Mouse (Mus musculus): ENCODE results near the gene Actr8. TPM values are rescaled to one million over a fixed set of nuclear protein-coding genes. Genes with fewer than 3 reads are reported as not detected.

Actr8 gene
- polyA plus RNA-seq, 1 experiment from 2014 or later, result 58.7 TPM

- DNase-seq (ENCODE audit: low spot score), result no peak
These were observed 16.8 kb downstream of the Actr8 start for GRCm38 (mm10) chr14:29994976-29995375.

DNA sequence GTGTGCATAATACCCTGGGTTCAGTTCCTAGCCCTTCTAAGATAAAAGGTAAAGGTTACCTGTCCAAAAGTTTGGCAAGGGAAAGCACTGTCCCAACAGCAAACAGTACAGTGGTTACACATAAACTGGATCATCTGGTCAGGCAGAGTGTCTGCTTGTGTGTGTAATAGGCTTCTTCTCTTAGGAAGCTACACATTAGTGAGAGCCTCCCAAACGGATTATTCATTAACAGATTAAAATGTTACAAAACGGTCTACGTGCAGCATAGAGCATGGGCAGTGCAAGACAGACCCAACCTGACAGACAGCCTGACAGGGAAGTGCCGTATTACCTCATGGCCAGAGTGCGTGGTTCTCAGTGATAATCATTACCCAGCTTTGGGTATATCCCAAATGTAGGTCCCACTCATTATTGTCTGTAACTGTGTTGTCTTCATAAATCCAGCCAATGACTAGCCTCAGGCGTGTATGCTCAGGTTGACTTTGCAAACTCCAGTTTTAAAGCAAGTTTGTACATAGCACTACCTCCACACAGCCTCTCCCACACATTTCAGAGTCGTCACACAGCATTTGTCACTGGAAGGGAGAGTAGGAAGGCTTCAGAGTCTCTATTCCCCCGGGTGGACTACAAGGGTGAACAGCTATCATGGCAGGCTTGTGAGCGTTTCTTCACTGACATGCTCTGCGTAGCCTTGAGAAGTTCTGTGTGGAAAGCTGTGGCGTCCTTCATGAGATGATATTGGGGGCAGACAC lies 18.0 kb downstream of the Actr8 start:
- DNase-seq (ENCODE audit: low spot score), result no peak

- peak; percentile 51 for DNase-seq (ENCODE audit: low spot score)
These were observed 19.2 kb downstream of the Actr8 start for GRCm38 (mm10) chr14:29997345-29997744.

DNA sequence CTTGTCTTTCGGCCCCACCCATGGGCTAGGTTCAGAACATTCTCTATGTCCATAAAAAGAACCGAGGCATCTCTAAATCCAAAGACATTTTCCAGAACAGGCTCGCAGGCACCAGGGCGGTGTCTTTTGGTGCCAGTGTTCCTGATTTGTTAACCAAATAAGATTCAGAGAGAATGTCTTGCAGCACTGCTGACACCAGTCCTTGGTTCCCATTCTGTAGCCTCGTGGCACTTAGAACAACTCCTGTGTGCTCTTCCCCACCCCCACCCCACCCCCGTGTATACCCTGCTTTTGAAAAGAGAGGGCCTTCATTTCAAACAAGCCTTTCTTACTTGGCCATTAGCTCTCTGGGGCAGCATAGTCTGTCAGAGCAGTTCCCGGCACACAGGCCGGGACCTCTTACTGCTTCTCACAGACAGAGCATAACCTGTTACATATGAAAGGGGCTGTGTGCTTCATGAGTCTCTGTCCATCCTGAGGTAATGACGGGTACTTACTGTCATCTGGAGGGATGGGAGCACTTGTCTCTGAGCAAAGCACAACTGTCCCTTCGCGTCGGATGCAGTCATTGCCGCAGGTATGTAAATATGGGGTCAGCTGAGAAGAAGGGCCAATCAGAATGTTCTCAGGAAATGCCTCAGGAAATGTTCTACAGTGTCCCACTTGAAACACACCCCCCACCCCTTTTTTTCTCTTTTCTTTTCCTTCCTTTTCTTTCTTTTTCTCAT lies 20.8 kb downstream of the Actr8 start:
- DNase-seq (ENCODE audit: low spot score), result no peak

DNA sequence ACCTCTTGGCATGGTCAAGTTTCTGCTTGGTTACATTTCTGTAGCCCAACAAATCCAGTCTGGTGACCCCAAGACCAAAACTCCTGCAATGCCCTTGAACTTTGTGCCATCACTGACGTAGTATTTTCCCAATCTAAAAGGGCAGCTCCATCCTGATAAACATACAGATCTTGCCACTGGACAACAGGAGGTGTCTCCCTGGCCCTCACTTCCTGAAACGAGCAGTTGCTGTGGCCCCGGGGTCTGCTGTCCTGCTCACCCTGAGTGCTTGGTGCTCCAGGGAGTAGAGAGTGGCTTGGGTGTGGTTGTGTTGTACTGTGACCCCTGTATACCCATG lies 21.3 kb downstream of the Actr8 start:
- no peak for DNase-seq (ENCODE audit: low spot score)

DNA sequence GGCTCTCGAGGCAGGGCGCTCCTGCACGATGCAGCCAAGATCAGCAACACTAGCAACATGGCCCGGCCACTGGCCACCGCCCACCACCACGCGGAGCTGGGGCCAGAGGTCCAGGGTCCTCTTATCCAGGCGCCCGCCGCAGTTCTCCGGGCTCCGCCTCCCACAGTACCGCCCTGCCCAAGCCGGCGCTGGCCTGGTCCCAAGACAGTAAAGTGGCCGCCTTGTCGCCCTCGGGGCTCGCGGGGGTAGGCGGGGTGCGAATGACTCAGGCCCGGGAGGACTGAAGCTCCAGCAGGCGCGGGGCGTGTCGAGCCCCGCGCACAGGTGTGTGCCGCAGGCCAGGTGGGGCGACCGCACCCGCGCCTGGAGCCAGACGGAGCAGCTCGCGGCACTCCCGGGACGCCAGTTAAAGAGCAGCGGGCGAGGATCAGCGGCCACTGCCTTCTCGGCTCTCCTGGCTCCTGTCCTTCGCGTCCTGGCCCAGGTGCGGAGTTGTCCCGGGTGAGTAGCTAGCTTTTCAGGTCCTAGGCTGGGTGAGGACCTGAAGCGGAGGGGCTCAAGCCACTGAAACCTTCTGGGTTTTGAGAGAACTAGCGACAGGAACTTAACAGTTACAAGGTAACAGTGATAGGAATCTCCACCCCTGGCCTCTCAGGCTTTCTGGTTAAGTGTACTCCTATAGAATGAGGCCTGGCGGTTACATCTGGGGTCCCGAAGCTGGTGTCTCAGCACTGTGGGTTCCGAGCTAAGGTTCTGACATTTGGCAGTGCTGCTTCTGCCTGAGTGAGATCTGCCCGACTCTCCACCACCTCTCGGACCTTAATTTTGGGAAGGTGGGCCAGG lies 30.8 kb downstream of the Actr8 start, which contains the start of the genes Il17rb and Chdh:
Gene Il17rb (minus strand): TSS at position 164 of the 843 bp plus-strand sequence.
Gene Chdh (plus strand): TSS at position 291 of the 843 bp plus-strand sequence.
- peak; percentile 58 for DNase-seq (ENCODE audit: low spot score)

- DNase-seq (ENCODE audit: low spot score), result peak; percentile 71
These were observed 31.9 kb downstream of the Actr8 start for GRCm38 (mm10) chr14:30009864-30010560.

- no peak for DNase-seq (ENCODE audit: low spot score)
These were observed 33.9 kb downstream of the Actr8 start for GRCm38 (mm10) chr14:30011886-30012560.

- peak; percentile 75 for DNase-seq (ENCODE audit: low spot score)
These were observed 36.4 kb downstream of the Actr8 start for GRCm38 (mm10) chr14:30014487-30014886.

GRCm38 (mm10) chr14:30015008-30015407 lies 36.9 kb downstream of the Actr8 start:
- DNase-seq (ENCODE audit: low spot score), result no peak

DNA sequence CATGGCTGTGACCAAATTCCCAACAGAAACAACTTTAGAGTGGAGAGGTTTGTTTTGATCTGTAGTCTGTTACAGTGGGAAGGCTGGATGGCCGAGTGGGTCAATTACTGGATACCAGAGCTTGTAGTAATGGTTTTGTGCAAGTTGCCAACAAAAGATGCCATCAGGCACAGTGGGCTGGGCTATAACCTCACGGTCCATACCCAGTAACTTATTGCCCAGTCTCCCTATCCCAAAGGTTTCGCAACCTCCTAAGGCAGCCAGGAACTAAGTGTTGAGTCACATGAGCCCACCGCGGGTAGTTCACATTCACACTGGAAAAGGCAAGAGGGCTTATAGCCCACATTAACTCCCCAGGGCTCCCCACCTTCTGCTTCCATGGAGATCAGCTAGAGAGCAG lies 38.5 kb downstream of the Actr8 start:
- no peak for DNase-seq (ENCODE audit: low spot score)

- peak; percentile 50 for DNase-seq (ENCODE audit: low spot score)
These were observed 39.8 kb downstream of the Actr8 start for GRCm38 (mm10) chr14:30017794-30018462.

- DNase-seq (ENCODE audit: low spot score), result no peak
These were observed 40.3 kb downstream of the Actr8 start for GRCm38 (mm10) chr14:30018463-30018801.

GRCm38 (mm10) chr14:30018846-30019245 lies 40.7 kb downstream of the Actr8 start:
- no peak for DNase-seq (ENCODE audit: low spot score)

DNA sequence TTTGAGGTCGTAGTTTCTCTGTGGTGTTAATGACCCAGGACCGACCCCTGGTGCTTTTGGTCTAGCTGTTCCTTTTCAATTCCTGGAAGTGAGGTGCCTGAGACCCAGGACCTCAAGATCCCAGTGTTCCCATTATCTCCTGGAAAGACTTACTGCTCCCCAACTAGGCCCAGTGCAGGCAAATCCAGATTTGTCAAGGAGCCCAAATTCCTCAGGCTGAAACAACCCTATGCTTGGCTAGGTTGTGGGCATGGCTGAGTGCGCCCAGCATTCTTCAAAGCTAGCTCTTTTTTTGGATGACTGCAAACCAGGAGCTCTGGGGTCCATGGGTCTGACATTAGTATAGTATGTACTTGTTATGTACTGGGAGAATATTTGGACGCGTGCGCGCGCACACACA lies 41.2 kb downstream of the Actr8 start:
- DNase-seq (ENCODE audit: low spot score), result no peak

GRCm38 (mm10) chr14:30019792-30020575 lies 41.8 kb downstream of the Actr8 start:
- DNase-seq (ENCODE audit: low spot score), result peak; percentile 65

DNA sequence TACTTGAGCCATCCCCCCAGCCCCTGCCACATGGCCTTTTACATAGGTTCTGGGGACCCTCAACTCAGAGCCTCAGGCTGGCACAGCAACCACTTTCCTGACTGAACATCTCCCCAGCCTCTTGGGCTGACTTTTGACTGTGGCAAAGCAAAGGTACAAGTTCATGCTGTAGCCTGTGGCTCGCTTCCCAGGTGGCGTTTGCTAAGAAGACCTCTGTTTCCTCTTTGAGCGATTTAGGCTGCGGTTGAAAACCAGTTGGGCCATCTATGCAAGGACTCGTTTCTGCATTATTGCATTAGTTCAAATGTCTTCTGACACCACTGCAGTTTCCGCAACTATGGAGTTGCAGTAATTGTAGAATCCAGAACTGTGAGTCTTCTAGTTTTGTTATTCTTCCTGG lies 44.3 kb downstream of the Actr8 start:
- peak; percentile 49 for DNase-seq (ENCODE audit: low spot score)

GRCm38 (mm10) chr14:30024387-30024786 lies 46.2 kb downstream of the Actr8 start:
- peak; percentile 77 for DNase-seq (ENCODE audit: low spot score)

GRCm38 (mm10) chr14:30027378-30027777 lies 49.2 kb downstream of the Actr8 start:
- DNase-seq (ENCODE audit: low spot score), result peak; percentile 83

Measured in thymus, postnatal 0 days (tissue).